Mouse (Mus musculus) liver, embryonic 14.5 days (tissue): ENCODE measurements around the gene Hacd3. TPM values are rescaled to one million over a fixed set of nuclear protein-coding genes. Genes with fewer than 3 reads are reported as not detected.
A peak's percentile ranks its signal among the peaks of the same experiment; 100 is the strongest.

Experiments
- ATAC-seq: fragments of 200-750 bp; cut with Nextera tagmentation; 2 replicates; pipeline ENCODE4 v1.8.0; 2017; ENCODE audit warnings: moderate number of reproducible peaks, mild to moderate bottlenecking, moderate library complexity; ENCODE audit not compliant: insufficient read depth
- DNase-seq, 3 experiments: peaks; one replicate each; pipeline ENCODE4 v3.0.0-alpha.2; 2012 to 2013; ENCODE audit warnings: low read depth in 3 of 3, low spot score in 3 of 3
- H3K27ac ChIP-seq: fragments of 300-500 bp; sonication (generic); 2 replicates; pipeline ENCODE4 v1.5.1; 2014; ENCODE audit warnings: moderate library complexity, mild to moderate bottlenecking, control low read depth, inconsistent platforms
- H3K27me3 ChIP-seq: fragments of 300-500 bp; sonication (generic); 2 replicates; pipeline ENCODE4 v1.6.1; 2014; ENCODE audit warnings: mild to moderate bottlenecking, low read length, moderate library complexity; ENCODE audit not compliant: control insufficient read depth, insufficient read depth
- H3K36me3 ChIP-seq: fragments of 300-500 bp; sonication (generic); replicated peaks from 2 replicates; pipeline ENCODE4 v1.6.1; 2014; ENCODE audit warnings: low read depth; ENCODE audit not compliant: control insufficient read depth, insufficient read depth
- H3K4me1 ChIP-seq, 2 experiments: fragments of 200-500 bp in 1 of 2; fragments of 300-500 bp in 1 of 2; sonication (generic) in 1 of 2; replicated peaks; 2 replicates each; pipeline ENCODE4 v1.6.1; 2012 to 2014; ENCODE audit warnings: antibody characterized with exemption in 1 of 2, inconsistent platforms in 1 of 2, low read length in 1 of 2; ENCODE audit not compliant: control insufficient read depth in 2 of 2, insufficient read depth in 2 of 2
- H3K4me2 ChIP-seq: fragments of 300-500 bp; sonication (generic); 2 replicates; pipeline ENCODE4 v1.6.1; 2014; ENCODE audit warnings: low read depth, mild to moderate bottlenecking, control low read depth, moderate library complexity
- H3K4me3 ChIP-seq, 2 experiments: fragments of 200-500 bp in 1 of 2; fragments of 300-500 bp in 1 of 2; sonication (generic) in 1 of 2; 2 replicates each; pipeline ENCODE4 v1.5.1; 2012 to 2014; ENCODE audit warnings: low read depth in 2 of 2, low read length in 2 of 2, mild to moderate bottlenecking in 2 of 2, control low read depth in 1 of 2, inconsistent platforms in 1 of 2, moderate library complexity in 1 of 2; ENCODE audit not compliant: insufficient read depth in 1 of 2
- H3K9ac ChIP-seq: fragments of 300-500 bp; sonication (generic); replicated peaks from 2 replicates; pipeline ENCODE4 v1.6.1; 2014; ENCODE audit warnings: mild to moderate bottlenecking, control low read depth, moderate library complexity
- H3K9me3 ChIP-seq: fragments of 300-500 bp; sonication (generic); 2 replicates; pipeline ENCODE4 v1.6.1; 2016; ENCODE audit warnings: low read length, mixed read lengths; ENCODE audit not compliant: control insufficient read depth
- CTCF ChIP-seq: IDR thresholded peaks from 2 replicates; pipeline ENCODE4 v1.5.1; 2016; ENCODE audit warnings: antibody characterized with exemption, low read depth, control low read depth
- EP300 ChIP-seq: IDR thresholded peaks from 2 replicates; pipeline ENCODE4 v1.6.1; 2016; ENCODE audit warnings: antibody characterized with exemption, low read depth
- WGBS: fragments of 180-500 bp; shearing (Covaris S2); extraction: QIAGEN DNeasy Blood & Tissue Kit; methylation state at CpG from one replicate; pipeline ENCODE4 v1.1.7; 2014; ENCODE audit not compliant: insufficient replicate concordance; 5-methylcytosine and 5-hydroxymethylcytosine counted together
- polyA plus RNA-seq, 2 experiments: library from polyadenylated mRNA; depleted of rRNA in 1 of 2; stranded (reverse) in 1 of 2; unstranded in 1 of 2; fragments of >200 nt; fragmentation: Nextera tagmentation in 1 of 2; extraction: Ambion mirVana in 1 of 2; gene quantifications; 2 replicates each; pipeline versions ENCODE4 v1.2.1 to v1.2.3; 2012 to 2014

Hacd3 gene
- polyA plus RNA-seq, 2 experiments: 19.6 to 22.9 TPM

GRCm38 (mm10) chr9:65022580-65023135 is 1.2 kb upstream of the Hacd3 start:
- H3K4me1 ChIP-seq: peaks cover 32 to 37% of the 10 kb centered on the region in 2 experiments
- TF ChIP-seq CTCF: no peak
- no peak for TF ChIP-seq EP300
- H3K27ac ChIP-seq: no peak overlapping the region
- 62% methylated on average over 4 of the region's 4 CpGs for WGBS
- no peaks in the 10 kb centered on the region for H3K36me3 ChIP-seq
- H3K9me3 ChIP-seq: no peaks in the 10 kb centered on the region
- DNase-seq (no peak), ATAC-seq (no peak)
- no peak overlapping the region for H3K4me3 ChIP-seq
- H3K9ac ChIP-seq: no peak overlapping the region
- H3K4me2 ChIP-seq: no peak overlapping the region
- no peaks in the 10 kb centered on the region for H3K27me3 ChIP-seq

GRCm38 (mm10) chr9:65021887-65022579 is 540 bp upstream of the Hacd3 start:
- H3K4me1 ChIP-seq: peaks cover 32 to 38% of the 10 kb centered on the region in 2 experiments
- no peak for DNase-seq
- no peaks in the 10 kb centered on the region for H3K36me3 ChIP-seq
- peak overlapping the region; percentile 67 for H3K27ac ChIP-seq
- H3K4me3 ChIP-seq: peak overlapping the region; percentile 52 to 92
- no peaks in the 10 kb centered on the region for H3K9me3 ChIP-seq
- peak; percentile 1; the same call in 1 of the 2 replicates for ATAC-seq
- TF ChIP-seq EP300 (no peak), CTCF (no peak)
- WGBS: 20% methylated on average over 9 of the region's 9 CpGs
- H3K4me2 ChIP-seq: peak overlapping the region; percentile 97
- H3K9ac ChIP-seq: peak overlapping the region; percentile 66
- H3K27me3 ChIP-seq: no peaks in the 10 kb centered on the region

GRCm38 (mm10) chr9:65020128-65020527 is 1.4 kb downstream of the Hacd3 start:
- DNase-seq: no peak
- no peak for TF ChIP-seq EP300
- no peak for TF ChIP-seq CTCF
- Histone ChIP-seq H3K9ac (peak overlapping the region; percentile 51), H3K36me3 (no peaks in the 10 kb centered on the region), H3K4me3 (peak overlapping the region in 1 of 2 experiments; percentile 92; a peak in 2 of 4 replicates), H3K9me3 (no peaks in the 10 kb centered on the region), H3K27me3 (no peaks in the 10 kb centered on the region), H3K4me1 (peaks cover 37 to 49% of the 10 kb centered on the region in 2 experiments), H3K4me2 (peak overlapping the region; percentile 97), H3K27ac (peak overlapping the region; percentile 68)
- WGBS: 43% methylated on average over 4 of the region's 4 CpGs
- ATAC-seq: no peak

- H3K4me2 ChIP-seq: peak overlapping the region; percentile 97
- H3K9ac ChIP-seq: peak overlapping the region; percentile 51
- no peaks in the 10 kb centered on the region for H3K9me3 ChIP-seq
- ATAC-seq (no peak), DNase-seq (no peak)
- H3K27ac ChIP-seq: peak overlapping the region; percentile 68
- 41% methylated on average over 3 of the region's 3 CpGs for WGBS
- H3K36me3 ChIP-seq: no peaks in the 10 kb centered on the region
- no peaks in the 10 kb centered on the region for H3K27me3 ChIP-seq
- peak overlapping the region in 1 of 2 experiments; percentile 1; a peak in 2 of 4 replicates for H3K4me3 ChIP-seq
- no peak for TF ChIP-seq EP300
- no peak for TF ChIP-seq CTCF
- peaks cover 37 to 53% of the 10 kb centered on the region in 2 experiments for H3K4me1 ChIP-seq
Observed at GRCm38 (mm10) chr9:65019146-65019545, 2.3 kb downstream of the Hacd3 start.

GRCm38 (mm10) chr9:65018588-65019121 is 2.8 kb downstream of the Hacd3 start:
- H3K4me2 ChIP-seq: peak overlapping the region; percentile 97
- ATAC-seq: 0 out of 2 replicates have a peak, but pooled peaks have one; percentile 5

More at GRCm38 (mm10) chr9:65018588-65019121, 2.8 kb downstream of the Hacd3 start:
- Histone ChIP-seq H3K27me3 (no peaks in the 10 kb centered on the region), H3K4me1 (peaks cover 37 to 53% of the 10 kb centered on the region in 2 experiments), H3K9me3 (no peaks in the 10 kb centered on the region), H3K9ac (peak overlapping the region; percentile 51), H3K36me3 (no peaks in the 10 kb centered on the region), H3K4me3 (peak overlapping the region in 1 of 2 experiments; percentile 1; a peak in 1 of 4 replicates), H3K27ac (peak overlapping the region; percentile 68)
- WGBS: 42% methylated on average over 3 of the region's 3 CpGs
- peak in 2 of 3 experiments; percentile 38 to 58 for DNase-seq
- TF ChIP-seq CTCF (no peak), EP300 (no peak)
